Mouse (Mus musculus) c-Kit-positive CD71-positive TER-119-negative erythroid progenitor cells, embryonic 14.5 days (primary cell): ENCODE data around the gene Dclre1a.
"Not testable (repeated sequence)": the region's sequence is repeated elsewhere in the genome, so short reads cannot be mapped to it uniquely, and the experiment has no call there.

Source experiments
- DNase-seq: peaks from one replicate; pipeline ENCODE4 v3.0.0-alpha.2; 2013; ENCODE audit warnings: low read depth

Gene Dclre1a

DNA sequence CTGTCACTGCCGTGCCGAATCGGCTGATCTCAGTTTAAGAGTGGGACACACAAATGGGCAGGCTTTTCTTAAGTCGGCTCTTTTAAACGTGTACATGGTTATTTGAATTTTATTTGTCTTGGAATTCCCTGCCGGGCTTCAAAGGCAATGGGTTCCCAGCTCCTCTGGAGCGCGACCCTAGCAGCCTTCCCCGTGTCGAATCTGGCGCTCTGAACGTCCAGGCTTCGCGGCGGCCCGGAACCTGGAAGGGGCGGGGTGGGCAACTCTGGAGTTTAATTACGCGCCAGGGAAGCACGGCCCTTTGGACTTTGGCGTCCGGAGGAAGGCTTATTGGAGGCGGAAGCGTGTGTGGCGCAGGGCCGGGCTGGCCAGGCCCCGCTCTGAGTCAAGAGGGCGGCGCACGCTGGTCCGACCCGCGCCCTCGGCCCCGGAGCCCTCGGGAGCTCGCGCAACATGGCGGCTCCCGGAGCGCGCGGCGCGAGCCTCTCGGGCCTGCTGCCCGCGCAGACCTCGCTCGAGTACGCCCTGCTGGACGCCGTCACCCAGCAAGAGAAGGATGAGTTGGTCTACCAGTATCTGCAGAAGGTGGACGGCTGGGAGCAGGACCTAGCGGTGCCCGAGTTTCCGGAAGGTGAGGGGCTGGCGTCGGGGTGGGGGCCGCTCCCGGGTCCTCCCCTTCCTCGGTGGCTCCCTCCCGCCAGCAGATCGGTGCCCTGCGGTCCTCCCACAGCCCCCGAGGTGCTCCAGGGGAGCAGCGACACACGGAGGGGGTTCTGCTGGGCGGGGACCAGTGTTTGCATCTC, 409 bp upstream of the Dclre1a start, which contains the start of gene Nhlrc2:
TSS of gene Nhlrc2 (plus strand) at position 32 of the 803 bp plus-strand sequence.
- no peak for DNase-seq

DNA sequence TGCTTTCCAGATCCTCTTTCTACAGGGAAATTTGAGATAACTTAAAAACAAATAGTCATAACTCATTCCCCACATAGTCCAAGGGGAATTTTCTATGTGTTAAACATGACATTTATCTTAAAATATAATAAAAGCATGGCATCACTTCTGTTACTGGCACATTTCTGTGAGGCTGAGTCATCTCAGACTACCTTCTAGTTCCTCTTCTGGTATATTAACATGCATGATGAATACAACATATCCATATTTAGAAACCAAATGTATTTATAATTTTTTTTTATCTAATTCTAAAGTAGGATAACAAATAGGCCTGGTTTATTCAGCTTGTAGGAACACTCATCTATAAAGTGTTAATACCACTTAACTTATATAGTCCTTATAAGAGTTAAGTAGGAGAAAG, 2.0 kb downstream of the Dclre1a start:
- no peak for DNase-seq

DNA sequence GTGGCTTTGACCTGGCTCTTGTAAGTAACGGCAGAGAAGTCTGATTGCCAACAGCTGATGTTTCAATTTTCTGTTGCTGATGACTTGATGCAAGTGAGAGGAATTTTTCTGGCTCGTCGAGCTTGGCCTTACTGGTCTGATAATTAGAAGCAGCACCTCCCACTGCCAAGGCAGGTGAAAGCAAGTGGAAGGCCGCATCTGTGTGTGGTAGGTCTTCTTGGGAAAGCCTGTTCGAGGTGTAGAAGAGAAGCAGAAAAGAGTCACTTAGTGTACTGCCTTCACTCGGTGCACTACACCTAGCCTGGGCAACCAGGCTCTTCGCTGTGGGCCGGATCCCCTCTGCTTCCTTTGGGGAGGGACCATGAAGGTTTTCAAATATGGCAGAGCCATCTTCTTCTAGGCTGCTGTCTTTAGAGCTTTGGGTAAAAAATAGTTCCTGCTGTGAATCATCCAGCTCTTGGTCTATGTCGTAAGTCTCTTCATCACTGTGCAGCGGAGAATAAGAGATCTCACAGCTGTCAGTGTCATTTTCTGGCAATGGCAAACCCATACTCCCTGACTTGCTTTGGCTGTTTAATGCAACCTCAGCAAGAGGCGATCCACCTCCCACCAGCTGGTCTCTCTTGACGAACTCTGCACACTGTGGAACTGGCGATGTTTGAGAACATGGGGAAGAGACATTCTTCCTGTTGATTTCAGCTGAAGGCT, 3.2 kb downstream of the Dclre1a start:
- DNase-seq: no peak

DNA sequence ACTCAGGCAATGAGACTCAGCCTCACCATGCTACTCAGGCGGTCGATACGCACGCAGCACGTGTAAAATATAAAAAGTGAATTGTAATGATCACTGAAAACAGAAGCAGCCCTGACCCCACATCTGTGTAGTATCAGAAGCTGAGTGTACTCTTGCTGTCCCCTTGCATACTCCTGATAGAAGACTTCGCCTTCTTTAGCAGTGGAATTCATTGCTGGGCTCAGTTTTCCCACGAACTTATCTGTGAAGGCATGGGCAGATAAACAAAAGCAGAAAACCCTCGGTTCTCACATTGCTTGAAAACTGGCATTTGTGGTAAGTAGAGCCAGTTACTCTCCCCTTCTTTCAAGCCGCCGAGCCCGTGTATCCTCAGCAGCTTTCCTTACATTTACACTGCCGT, 4.7 kb downstream of the Dclre1a start:
- no peak for DNase-seq

DNA sequence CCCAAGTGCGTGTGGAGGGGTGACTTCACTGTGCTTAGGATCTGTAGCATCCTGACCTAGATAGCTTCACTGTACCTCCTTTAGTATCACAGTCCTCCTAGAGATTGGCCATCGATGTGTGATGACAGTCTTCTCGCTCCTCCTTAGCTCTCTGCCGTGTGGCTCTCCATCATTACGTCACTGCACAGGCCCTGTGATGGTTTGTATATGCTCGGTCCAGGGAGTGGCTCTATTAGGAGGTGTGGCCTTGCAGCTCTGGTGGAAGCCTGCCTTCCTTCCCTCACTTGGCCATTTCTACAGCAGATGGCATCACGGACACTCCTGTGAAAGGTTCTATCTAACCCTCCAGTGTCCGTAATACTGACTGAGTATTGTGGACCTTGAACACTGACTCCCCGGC, 12.3 kb downstream of the Dclre1a start:
- no peak for DNase-seq

DNA sequence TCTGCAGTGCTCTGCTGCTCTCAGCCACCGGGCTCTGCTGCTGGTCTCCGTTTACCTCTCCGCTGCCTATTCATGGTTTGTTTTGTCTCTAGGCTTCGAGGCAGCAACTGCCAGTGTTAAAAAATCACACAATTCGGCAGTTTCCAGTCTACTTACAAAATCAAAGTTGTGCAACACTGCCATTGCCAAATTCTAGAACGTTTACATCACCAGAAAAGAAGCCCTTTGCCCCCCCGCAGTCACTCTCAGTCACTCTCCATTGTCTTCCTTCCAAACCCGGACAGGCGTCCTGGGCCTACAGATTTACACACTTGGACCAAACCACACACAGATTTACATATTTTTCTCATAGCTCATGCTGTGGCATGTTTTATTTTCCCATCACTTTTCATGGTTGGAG, 13.0 kb downstream of the Dclre1a start:
- no peak for DNase-seq

DNA sequence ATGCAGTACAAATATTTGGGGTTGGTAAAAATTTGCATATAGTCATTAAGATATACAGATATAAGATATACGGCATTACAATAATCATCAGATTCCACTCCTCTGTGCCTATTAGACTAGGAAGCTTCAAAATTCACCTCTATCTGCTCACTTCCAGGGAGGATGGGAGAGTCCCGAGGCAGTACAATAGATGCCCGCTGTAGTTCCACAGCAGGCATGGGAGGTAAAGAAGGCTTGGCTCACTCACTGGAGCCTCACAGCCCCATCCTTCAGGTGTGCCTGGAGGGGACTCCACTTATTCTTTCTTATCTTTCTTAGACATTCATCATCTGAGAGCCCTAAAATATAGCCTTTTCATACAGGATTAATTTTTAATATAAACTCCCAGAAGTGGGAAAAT, 13.7 kb downstream of the Dclre1a start:
- no peak for DNase-seq

DNA sequence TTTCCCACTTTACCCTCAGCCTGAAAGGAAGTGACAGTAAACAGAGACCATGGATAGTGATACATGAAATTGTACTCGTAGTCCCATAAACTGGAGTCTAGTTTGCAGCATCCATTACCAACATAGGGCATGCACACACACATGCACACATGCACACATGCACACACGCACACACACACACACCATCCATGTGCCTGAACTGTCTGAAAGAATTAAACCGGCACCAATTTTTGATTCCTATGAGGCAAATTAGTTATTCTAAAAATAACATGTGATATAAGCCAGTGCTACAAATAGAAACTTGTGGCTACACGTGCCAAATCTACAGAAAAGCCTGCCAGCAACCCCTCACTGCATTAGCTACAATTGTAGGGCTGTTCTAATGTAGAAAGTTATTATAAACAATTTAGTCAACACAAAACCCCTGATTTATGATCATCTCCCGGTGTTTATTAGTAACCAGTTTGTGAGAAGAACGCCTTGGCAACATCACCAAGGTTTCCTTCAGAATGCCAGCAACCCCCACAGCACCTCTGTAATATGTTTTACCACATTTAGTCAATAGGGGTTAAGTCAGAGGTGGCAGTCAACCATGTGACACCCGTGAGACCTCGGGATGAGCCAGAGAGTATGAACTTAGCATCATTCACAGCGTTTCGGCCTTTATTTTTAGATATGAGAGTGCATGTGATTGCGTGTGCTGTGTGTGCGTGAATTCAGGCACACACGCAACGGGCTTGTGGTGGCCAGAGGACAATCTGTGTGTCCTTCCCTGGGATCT, 14.5 kb downstream of the Dclre1a start:
- no peak for DNase-seq

DNA sequence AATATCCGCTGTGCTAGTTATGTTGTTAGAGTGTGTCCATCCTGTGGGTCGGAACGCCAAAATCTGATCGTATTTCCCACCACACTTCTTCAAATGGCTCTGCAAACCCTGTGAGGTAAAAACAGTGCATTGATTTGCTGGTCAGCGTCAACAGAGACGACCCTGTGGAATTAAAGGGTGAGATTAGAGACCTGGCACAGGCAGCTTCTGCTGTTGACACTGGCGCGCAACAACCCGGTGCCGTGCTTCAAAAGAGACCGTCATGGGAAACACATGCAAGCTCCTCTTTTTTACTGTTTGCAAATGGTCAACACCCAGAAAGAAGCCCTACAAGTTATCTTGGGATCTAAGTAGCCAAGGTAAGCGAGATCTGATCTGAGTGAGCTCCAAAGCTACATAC, 16.8 kb downstream of the Dclre1a start:
- DNase-seq: no peak

DNA sequence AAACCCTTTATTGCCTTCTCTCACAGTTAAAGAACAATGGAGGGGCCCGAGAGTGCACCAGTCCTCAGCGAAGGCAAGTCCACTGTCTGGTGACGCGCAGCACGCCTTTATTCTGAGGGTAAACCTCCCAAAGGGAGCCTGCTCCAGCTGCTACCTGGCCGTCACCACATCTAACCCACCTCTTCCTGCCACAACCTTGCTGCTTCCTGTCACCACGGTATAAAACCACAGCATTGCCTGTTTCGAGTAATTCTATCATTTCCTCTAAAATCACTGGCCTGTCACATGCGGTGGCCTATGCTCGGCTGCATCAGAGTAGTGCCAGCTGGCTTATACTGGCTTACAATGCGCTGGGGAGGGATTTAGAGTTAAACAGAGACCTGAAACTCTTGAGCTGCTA, 17.5 kb downstream of the Dclre1a start:
- not testable (repeated sequence) for DNase-seq

DNA sequence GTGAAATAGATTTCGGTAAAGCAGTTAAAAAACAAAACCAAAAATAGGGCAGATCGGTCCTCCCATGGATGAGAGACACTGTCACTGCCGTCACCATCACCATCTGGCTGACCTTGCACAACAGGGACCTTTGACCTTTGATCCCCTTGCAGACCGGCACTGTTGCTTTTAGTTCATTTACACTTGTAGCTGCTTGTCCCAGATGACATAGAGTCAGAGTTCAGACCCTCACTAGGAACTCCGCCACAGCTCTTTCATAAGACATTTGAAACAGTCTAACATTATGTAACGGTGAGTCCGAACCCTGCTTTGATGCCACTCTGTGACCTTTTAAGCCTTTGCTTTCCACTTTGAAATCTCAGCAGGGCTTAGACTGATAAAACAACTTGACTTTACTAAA, 28.6 kb downstream of the Dclre1a start:
- not testable (repeated sequence) for DNase-seq

DNA sequence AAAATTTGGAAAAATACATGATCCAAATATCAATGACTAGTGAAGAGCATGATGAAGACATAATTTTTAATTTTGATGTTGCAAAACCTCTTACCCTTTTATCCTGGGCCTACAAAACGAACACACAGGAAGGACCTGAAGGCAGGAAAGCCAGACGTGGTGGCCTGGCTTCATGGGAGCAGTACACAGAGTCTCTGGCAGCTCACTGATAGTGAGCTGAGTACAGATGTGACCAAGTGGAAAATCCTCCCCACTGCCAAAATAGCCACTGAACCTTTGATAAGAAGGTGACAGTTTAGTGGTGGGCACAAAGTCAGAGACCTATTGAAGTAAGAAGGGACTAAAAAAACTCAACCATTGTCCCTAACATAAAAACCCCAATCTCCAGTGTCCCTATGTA, 34.5 kb downstream of the Dclre1a start:
- DNase-seq: not testable (repeated sequence)

DNA sequence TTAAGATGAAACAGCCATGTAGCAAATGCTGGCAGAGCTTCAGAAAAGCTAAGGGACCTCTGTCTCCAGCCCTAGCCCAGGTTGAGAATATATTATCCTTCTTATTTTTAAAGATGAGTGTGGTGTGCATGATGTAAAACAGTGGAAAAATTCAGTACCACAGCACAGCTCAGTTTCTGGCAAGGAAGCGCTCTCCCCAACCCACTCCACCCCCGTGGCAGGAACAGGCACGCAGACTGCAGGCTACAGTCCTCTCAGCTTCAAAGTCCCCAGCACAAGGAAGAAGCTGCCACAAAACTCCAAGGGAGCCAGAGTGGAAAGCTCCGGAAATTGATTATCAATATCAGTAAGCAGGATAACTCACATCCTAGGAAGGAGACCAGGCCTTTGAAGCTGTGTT, 36.8 kb downstream of the Dclre1a start:
- DNase-seq: not testable (repeated sequence)

DNA sequence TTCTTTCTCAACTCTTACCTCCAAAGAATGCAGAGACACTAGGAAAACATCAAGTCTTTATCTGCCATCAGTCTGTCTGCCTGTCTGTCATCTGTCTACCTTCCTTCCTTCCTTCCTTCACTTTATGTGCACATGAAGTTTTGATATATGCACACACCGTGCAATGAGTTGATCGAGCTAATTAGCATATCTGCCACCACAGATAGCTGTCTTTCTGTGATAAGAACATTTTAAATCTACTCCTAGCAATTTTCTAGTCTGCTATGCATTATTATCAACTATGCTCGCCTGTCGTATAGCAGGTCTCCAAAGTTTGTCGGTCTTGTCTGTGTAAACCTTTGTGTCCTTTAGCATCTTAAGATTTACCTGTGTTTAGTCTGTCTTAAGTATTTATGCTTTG, 44.5 kb downstream of the Dclre1a start:
- DNase-seq: not testable (repeated sequence)

DNA sequence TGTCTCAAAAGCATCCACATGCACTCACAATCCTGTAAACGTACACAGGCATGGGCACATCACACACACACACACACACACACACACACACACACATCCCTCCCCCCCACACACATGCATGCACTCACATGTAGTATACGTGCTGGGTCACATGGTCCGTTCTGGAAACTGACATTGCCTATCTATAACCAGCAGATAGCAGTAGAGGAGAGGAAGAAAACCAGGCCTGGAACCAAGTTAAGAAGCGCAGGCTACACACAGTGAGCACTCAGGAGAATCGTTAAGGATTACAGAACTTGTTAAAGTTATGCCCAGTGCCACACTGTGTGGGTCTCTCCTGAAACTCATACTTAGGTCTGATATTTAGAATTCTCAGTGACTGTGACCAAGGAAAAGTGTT, 45.0 kb downstream of the Dclre1a start:
- DNase-seq: not testable (repeated sequence)

DNA sequence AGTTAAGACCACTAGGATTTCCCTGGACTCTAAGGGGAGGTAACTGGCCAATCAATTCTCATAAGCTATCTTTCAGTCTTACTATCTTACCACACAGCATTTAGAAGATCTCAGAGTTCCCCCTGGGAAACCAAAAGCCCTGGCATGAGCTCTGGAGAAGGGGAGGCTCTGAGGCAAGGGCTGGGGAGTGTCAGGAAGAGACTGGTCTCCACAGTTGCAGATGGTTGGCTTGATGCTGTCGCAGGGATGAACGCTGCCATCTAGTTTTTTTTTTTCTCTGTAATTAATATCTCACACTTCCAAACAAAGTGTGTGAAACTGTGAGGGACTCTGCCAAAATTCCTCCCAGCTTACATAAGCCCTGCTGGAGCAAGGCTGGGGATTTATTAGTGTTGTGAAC, 53.9 kb downstream of the Dclre1a start:
- DNase-seq: not testable (repeated sequence)

DNA sequence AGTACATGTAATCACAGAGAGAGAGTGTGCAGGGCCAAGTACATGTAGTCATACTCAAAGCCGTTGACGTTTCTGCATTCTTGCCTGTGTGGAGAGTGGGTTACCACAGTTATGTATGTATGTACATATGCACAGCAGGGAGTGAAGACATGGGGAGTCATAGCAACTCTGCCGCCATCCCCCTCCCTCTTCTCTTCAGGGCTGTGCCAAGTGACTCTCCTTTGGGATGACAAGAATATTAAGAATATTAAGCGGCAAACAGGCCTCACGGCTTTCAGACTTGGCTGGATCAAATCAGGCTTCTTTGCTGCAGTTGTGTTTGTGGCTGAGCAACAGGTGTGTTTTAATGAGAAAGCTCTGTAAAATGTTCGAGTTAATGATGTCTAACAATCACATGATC, 58.4 kb downstream of the Dclre1a start:
- DNase-seq: no peak

DNA sequence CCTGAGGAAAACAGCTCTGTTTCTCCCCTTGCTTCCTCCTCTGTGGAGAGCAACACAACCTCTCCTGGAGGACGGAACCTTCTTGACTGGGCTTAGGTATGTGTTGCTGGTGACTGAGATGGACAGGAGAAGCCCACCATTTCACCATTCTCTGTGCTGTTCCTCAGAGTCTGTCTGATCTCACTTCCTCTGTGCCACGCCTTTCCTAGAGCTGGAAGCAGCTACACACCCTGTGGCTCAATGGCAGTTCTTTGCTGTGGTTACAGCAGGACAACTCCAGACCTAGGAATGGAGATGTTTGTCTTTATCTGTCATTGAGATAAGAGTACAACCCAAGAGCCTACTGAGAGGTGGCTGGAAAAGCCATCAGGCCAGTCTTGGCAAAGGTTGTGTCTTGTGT, 60.7 kb downstream of the Dclre1a start:
- DNase-seq: no peak

DNA sequence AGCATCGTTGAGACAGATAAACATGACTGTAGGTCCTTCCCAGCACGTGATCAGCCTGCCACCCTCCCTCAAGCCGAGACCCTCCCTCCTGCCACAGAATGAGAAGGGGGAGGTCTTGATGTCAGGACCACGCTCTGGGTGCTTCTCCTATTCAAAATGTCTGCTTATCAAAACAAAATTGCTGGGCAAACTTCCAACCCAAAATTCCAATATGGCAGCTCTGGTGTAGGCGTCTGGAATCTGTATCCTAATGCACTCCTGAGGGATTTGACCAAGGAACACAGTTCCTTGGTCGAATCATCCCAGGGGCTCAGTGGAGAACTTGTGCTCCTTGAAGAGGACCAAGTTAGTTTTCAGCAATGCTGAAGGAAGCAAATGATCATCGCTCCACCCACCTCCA, 61.1 kb downstream of the Dclre1a start:
- DNase-seq: no peak

DNA sequence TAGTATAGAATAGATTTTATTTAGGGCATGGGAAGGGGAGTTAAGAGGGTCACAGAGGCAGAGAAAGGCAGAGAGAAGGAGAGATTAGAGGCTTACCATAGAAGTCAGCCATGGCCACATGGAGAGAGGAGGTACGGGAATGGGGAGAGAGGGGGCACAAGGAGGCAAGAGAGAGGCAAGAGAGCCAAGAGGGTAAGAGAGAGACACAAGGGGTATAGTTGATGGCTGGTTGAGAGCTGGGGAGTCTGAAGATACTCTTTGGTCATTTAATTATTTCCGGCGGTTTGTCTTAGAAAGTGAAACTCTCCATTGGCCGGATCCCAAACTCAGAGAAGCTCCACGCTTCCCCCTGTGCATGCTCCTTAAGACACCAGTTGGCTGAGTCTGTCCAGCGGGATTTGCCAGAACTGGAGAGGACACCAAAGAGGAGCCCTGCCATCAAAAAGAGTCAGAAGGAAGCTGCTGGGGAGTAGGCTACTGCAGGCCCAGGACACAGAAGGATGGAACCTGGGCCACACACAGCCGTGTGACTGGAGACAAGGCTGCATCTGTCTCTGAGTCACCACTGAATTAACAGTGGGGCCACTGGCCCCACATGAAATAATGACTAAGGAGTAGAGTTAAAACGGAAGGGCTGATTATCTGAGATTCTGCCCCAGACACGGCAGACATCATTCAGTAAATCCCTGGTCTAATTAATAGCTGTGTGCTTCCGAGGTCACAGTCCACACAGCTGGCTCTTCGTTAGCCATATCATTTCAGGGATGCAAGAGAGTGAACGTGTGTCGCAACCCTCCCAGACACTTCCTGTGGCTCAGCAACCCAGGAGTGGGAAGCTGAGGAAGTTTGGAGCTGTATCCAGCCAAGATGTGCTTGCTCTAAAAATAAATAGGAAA, 62.4 kb downstream of the Dclre1a start:
- no peak for DNase-seq

DNA sequence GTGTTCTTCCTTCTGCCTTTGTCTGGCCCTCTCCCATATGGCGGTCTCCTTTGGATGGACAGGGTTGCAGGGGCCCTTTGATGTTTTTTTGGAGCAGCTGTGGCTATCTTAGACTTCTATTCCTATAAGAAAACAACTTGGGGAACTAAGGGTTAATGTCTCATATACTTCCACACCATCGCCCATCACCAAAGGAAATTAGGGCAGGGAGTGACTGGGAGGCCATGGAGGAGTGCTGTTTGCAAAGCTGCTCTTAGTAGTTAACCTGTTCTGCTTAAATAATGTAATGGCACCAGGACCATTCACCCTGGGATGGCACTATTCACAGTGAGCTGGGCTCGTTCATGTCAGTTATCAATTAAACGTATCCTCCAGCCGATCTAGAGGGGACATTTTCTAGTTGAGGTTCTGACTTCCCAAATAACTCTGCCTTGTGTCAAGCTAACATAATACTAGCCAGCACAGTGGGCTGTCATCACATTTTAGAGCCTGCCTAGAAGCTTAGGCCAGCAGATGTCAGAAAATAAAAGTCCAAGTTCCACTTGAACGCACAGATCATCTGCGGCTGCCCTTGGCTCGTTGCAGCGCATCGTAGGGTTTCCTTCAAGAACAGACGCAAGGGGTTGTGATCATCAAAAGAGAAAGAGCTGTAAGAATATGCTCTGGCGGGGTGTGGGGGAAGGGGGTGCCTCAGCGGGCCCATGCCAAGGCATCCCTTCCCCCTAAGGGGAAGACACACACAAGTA, 63.2 kb downstream of the Dclre1a start:
- DNase-seq: no peak
